Mouse (Mus musculus) hindbrain, embryonic 12.5 days (tissue): ENCODE results near the gene Ush1g. TPM values are rescaled to one million over a fixed set of nuclear protein-coding genes. Genes with fewer than 3 reads are reported as not detected.

ENCODE experiments used
- ATAC-seq: fragments of 200-750 bp; cut with Nextera tagmentation; 2 replicates; pipeline ENCODE4 v1.8.0; 2017; ENCODE audit warnings: moderate TSS enrichment; ENCODE audit not compliant: low FRiP score
- H3K27ac ChIP-seq: fragments of 300-500 bp; sonication (generic); 2 replicates; pipeline ENCODE4 v1.5.1; 2016; ENCODE audit warnings: mild to moderate bottlenecking
- H3K27me3 ChIP-seq: fragments of 300-500 bp; sonication (generic); 2 replicates; pipeline ENCODE4 v1.6.1; 2016; ENCODE audit warnings: mild to moderate bottlenecking
- H3K36me3 ChIP-seq: fragments of 300-500 bp; sonication (generic); 2 replicates; pipeline ENCODE4 v1.6.1; 2016; ENCODE audit warnings: mild to moderate bottlenecking
- H3K4me1 ChIP-seq: fragments of 300-500 bp; sonication (generic); 2 replicates; pipeline ENCODE4 v1.6.1; 2016
- H3K4me2 ChIP-seq: fragments of 300-500 bp; sonication (generic); replicated peaks from 2 replicates; pipeline ENCODE4 v1.6.1; 2016; ENCODE audit warnings: mild to moderate bottlenecking
- H3K4me3 ChIP-seq: fragments of 300-500 bp; sonication (generic); 2 replicates; pipeline ENCODE4 v1.5.1; 2016; ENCODE audit warnings: mild to moderate bottlenecking
- H3K9ac ChIP-seq: fragments of 300-500 bp; sonication (generic); 2 replicates; pipeline ENCODE4 v1.6.1; 2016; ENCODE audit warnings: mild to moderate bottlenecking, moderate library complexity
- H3K9me3 ChIP-seq: fragments of 300-500 bp; sonication (generic); replicated peaks from 2 replicates; pipeline ENCODE4 v1.6.1; 2016; ENCODE audit warnings: mild to moderate bottlenecking
- WGBS: fragments of 180-500 bp; shearing (Covaris S2); methylation state at CpG from one replicate; pipeline ENCODE4 v1.1.7; 2016; 5-methylcytosine and 5-hydroxymethylcytosine counted together
- polyA plus RNA-seq: library from polyadenylated mRNA; unstranded; fragments of >200 nt; fragmentation: Nextera tagmentation; extraction: Ambion mirVana; gene quantifications from 2 replicates; pipeline ENCODE4 v1.2.1, GENCODE M21; 2016

Ush1g gene
- polyA plus RNA-seq, 1 experiment from 2014 or later = not detected

GRCm38 (mm10) chr11:115353375-115353774 lies 31.5 kb upstream of the Ush1g start:
- H3K9me3 ChIP-seq = no peaks in the 10 kb centered on the region
- H3K27ac ChIP-seq = no peak overlapping the region
- ATAC-seq = no peak
- H3K36me3 ChIP-seq = peaks cover 28% of the 10 kb centered on the region
- no peak overlapping the region for H3K4me3 ChIP-seq
- H3K27me3 ChIP-seq = peaks cover 16% of the 10 kb centered on the region
- WGBS = 91% methylated on average over 5 of the region's 5 CpGs
- H3K4me2 ChIP-seq = no peak overlapping the region
- H3K9ac ChIP-seq = no peak overlapping the region
- H3K4me1 ChIP-seq = no peaks in the 10 kb centered on the region

- Histone ChIP-seq H3K4me2 (no peak overlapping the region), H3K9ac (no peak overlapping the region), H3K36me3 (peaks cover 31% of the 10 kb centered on the region), H3K4me3 (no peak overlapping the region), H3K4me1 (peaks cover 7% of the 10 kb centered on the region; the same call in 1 of the 2 replicates), H3K9me3 (no peaks in the 10 kb centered on the region), H3K27me3 (peaks cover 28% of the 10 kb centered on the region), H3K27ac (no peak overlapping the region)
- WGBS = 66% methylated on average over 4 of the region's 4 CpGs
- no peak for ATAC-seq
These were observed 28.1 kb upstream of the Ush1g start for GRCm38 (mm10) chr11:115349976-115350375.

- H3K9me3 ChIP-seq = no peaks in the 10 kb centered on the region
- no peak overlapping the region for H3K4me3 ChIP-seq
- H3K27ac ChIP-seq = no peak overlapping the region
- H3K4me2 ChIP-seq = no peak overlapping the region
- H3K9ac ChIP-seq = no peak overlapping the region
- peaks cover 10% of the 10 kb centered on the region; the same call in 1 of the 2 replicates for H3K4me1 ChIP-seq
- H3K27me3 ChIP-seq = peaks cover 35% of the 10 kb centered on the region
- ATAC-seq = no peak
- whole genome bisulfite sequencing = 64% methylated on average over 17 of the region's 17 CpGs
- H3K36me3 ChIP-seq = peaks cover 31% of the 10 kb centered on the region
These were observed 26.9 kb upstream of the Ush1g start for GRCm38 (mm10) chr11:115348681-115349248.

- no peak overlapping the region for H3K4me3 ChIP-seq
- no peak overlapping the region for H3K4me2 ChIP-seq
- peaks cover 17% of the 10 kb centered on the region; the same call in 1 of the 2 replicates for H3K36me3 ChIP-seq
- no peak overlapping the region; the same call in 1 of the 2 replicates for H3K9ac ChIP-seq
- ATAC-seq = no peak
- no peaks in the 10 kb centered on the region for H3K9me3 ChIP-seq
- peaks cover 10% of the 10 kb centered on the region; the same call in 1 of the 2 replicates for H3K4me1 ChIP-seq
- H3K27ac ChIP-seq = no peak overlapping the region
- peaks cover 38% of the 10 kb centered on the region for H3K27me3 ChIP-seq
- 36% methylated on average over 7 of the region's 7 CpGs for WGBS
These were observed 23.7 kb upstream of the Ush1g start for GRCm38 (mm10) chr11:115345515-115345914.

GRCm38 (mm10) chr11:115344967-115345366 lies 23.1 kb upstream of the Ush1g start:
- Histone ChIP-seq H3K4me1 (peaks cover 10% of the 10 kb centered on the region; the same call in 1 of the 2 replicates), H3K4me2 (no peak overlapping the region), H3K4me3 (no peak overlapping the region), H3K36me3 (peaks cover 12% of the 10 kb centered on the region; the same call in 1 of the 2 replicates), H3K27ac (no peak overlapping the region), H3K27me3 (peaks cover 44% of the 10 kb centered on the region), H3K9me3 (no peaks in the 10 kb centered on the region), H3K9ac (no peak overlapping the region)
- ATAC-seq = no peak
- WGBS = 16% methylated on average over 12 of the region's 12 CpGs

GRCm38 (mm10) chr11:115341866-115342265 lies 20.0 kb upstream of the Ush1g start:
- Histone ChIP-seq H3K4me1 (peaks cover 10% of the 10 kb centered on the region; the same call in 1 of the 2 replicates), H3K27me3 (peaks cover 55% of the 10 kb centered on the region), H3K4me2 (no peak overlapping the region), H3K9me3 (no peaks in the 10 kb centered on the region), H3K36me3 (no peaks in the 10 kb centered on the region), H3K4me3 (no peak overlapping the region), H3K9ac (no peak overlapping the region), H3K27ac (no peak overlapping the region)
- 73% methylated on average over 6 of the region's 6 CpGs for WGBS
- no peak for ATAC-seq

- H3K9me3 ChIP-seq = no peaks in the 10 kb centered on the region
- 74% methylated on average over 2 of the region's 2 CpGs for WGBS
- no peak overlapping the region for H3K27ac ChIP-seq
- peaks cover 10% of the 10 kb centered on the region; the same call in 1 of the 2 replicates for H3K4me1 ChIP-seq
- H3K27me3 ChIP-seq = peaks cover 54% of the 10 kb centered on the region
- no peak overlapping the region for H3K4me2 ChIP-seq
- no peak overlapping the region for H3K4me3 ChIP-seq
- H3K36me3 ChIP-seq = no peaks in the 10 kb centered on the region
- ATAC-seq = no peak
- H3K9ac ChIP-seq = no peak overlapping the region
These were observed 19.4 kb upstream of the Ush1g start for GRCm38 (mm10) chr11:115341246-115341645.

- H3K36me3 ChIP-seq = no peaks in the 10 kb centered on the region
- no peak overlapping the region for H3K27ac ChIP-seq
- no peak overlapping the region for H3K4me3 ChIP-seq
- ATAC-seq = no peak
- H3K27me3 ChIP-seq = peaks cover 62% of the 10 kb centered on the region
- no peaks in the 10 kb centered on the region for H3K9me3 ChIP-seq
- peaks cover 6% of the 10 kb centered on the region; the same call in 1 of the 2 replicates for H3K4me1 ChIP-seq
- WGBS = 80% methylated on average over 1 of the region's 1 CpGs
- H3K9ac ChIP-seq = no peak overlapping the region
- H3K4me2 ChIP-seq = no peak overlapping the region
These were observed 16.0 kb upstream of the Ush1g start for GRCm38 (mm10) chr11:115337826-115338225.

- 84% methylated on average over 3 of the region's 3 CpGs for WGBS
- H3K27ac ChIP-seq = no peak overlapping the region
- H3K9ac ChIP-seq = no peak overlapping the region
- no peak overlapping the region for H3K4me2 ChIP-seq
- peaks cover 6% of the 10 kb centered on the region; the same call in 1 of the 2 replicates for H3K4me1 ChIP-seq
- no peaks in the 10 kb centered on the region for H3K9me3 ChIP-seq
- no peak overlapping the region for H3K4me3 ChIP-seq
- no peaks in the 10 kb centered on the region for H3K36me3 ChIP-seq
- H3K27me3 ChIP-seq = peaks cover 66% of the 10 kb centered on the region
- ATAC-seq = no peak
These were observed 15.5 kb upstream of the Ush1g start for GRCm38 (mm10) chr11:115337350-115337749.

GRCm38 (mm10) chr11:115336115-115336514 lies 14.3 kb upstream of the Ush1g start:
- Histone ChIP-seq H3K9ac (no peak overlapping the region), H3K9me3 (no peaks in the 10 kb centered on the region), H3K4me1 (peaks cover 6% of the 10 kb centered on the region; the same call in 1 of the 2 replicates), H3K27ac (no peak overlapping the region), H3K4me3 (no peak overlapping the region), H3K36me3 (no peaks in the 10 kb centered on the region), H3K4me2 (no peak overlapping the region), H3K27me3 (peaks cover 70% of the 10 kb centered on the region)
- 26% methylated on average over 6 of the region's 6 CpGs for WGBS
- ATAC-seq = no peak

GRCm38 (mm10) chr11:115335223-115335622 lies 13.4 kb upstream of the Ush1g start:
- Histone ChIP-seq H3K9me3 (no peaks in the 10 kb centered on the region), H3K4me3 (no peak overlapping the region), H3K4me2 (peak overlapping the region; percentile 49; the same call in 1 of the 2 replicates), H3K27ac (no peak overlapping the region), H3K36me3 (no peaks in the 10 kb centered on the region), H3K4me1 (peaks cover 6% of the 10 kb centered on the region; the same call in 1 of the 2 replicates), H3K9ac (no peak overlapping the region), H3K27me3 (peaks cover 64% of the 10 kb centered on the region)
- no peak for ATAC-seq
- 63% methylated on average over 12 of the region's 12 CpGs for WGBS

GRCm38 (mm10) chr11:115334531-115334930 lies 12.7 kb upstream of the Ush1g start, which contains the start of gene Otop3:
Gene Otop3 (plus strand): TSS chr11:115334731.
- Histone ChIP-seq H3K4me2 (peak within 1 kb of the TSS; percentile 49), H3K4me1 (peaks cover 6% of the 10 kb centered on the region; the same call in 1 of the 2 replicates), H3K36me3 (no peaks in the 10 kb centered on the region), H3K27me3 (peaks cover 66% of the 10 kb centered on the region), H3K9ac (peak within 1 kb of the TSS; percentile 15; the same call in 1 of the 2 replicates), H3K4me3 (peak within 1 kb of the TSS; percentile 15), H3K27ac (no peak within 1 kb of the TSS), H3K9me3 (no peaks in the 10 kb centered on the region)
- WGBS = 3% methylated on average over 29 of the region's 29 CpGs
- ATAC-seq = no peak

GRCm38 (mm10) chr11:115329339-115329738 lies 7.5 kb upstream of the Ush1g start:
- 73% methylated on average over 15 of the region's 15 CpGs for WGBS
- no peak for ATAC-seq

More at GRCm38 (mm10) chr11:115329339-115329738, 7.5 kb upstream of the Ush1g start:
- Histone ChIP-seq H3K4me2 (no peak overlapping the region), H3K36me3 (no peaks in the 10 kb centered on the region), H3K4me1 (peaks cover under 1% of the 10 kb centered on the region; the same call in 1 of the 2 replicates), H3K9ac (no peak overlapping the region), H3K27ac (no peak overlapping the region), H3K9me3 (no peaks in the 10 kb centered on the region), H3K27me3 (peaks cover 48% of the 10 kb centered on the region), H3K4me3 (no peak overlapping the region)
